8 mouse cellular contexts compared by ENCODE assay signal in the genomic region with DNA sequence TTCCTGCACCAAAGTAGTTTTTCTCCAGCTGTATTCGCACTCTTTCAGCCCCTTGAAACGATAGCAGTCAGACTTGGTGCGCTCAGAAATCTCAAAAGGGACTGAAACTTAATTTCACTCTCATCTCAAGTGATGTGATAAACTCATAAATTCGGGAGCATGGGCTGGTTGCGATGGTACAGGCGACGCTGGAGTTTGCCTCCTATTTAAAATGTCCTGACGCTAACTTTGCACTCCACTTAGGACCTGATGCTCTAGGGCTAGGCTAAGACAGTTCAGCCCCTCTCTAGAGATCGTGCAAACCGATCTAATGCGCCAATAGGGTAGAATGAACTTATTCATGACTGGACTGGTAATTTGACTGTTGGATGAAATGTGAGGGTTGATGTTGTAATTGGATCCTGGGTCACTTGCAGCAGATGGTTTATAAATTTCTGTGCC. TPM values are rescaled to one million over a fixed set of nuclear protein-coding genes. Genes with fewer than 3 reads are reported as not detected.
A peak's percentile ranks its signal among the peaks of the same experiment; 100 is the strongest.
DNase-seq lines count a peak whose midpoint lies in the region; ATAC-seq and TF ChIP-seq lines count a peak whose summit lies in the region.

No protein-coding gene starts in this region.

- no peak for ATAC-seq in intestine, embryonic 16.5 days
- no peak for ATAC-seq in inflammation-experienced regulatory T-cells, adult 6 months

- H3K9ac ChIP-seq in intestine, embryonic 16.5 days (ENCODE audit: low read depth, low read length) = peak overlapping the region; percentile 96

- peaks cover 18% of the 10 kb centered on the region for H3K4me1 ChIP-seq in heart, embryonic 10.5 days
- H3K4me1 ChIP-seq in intestine, embryonic 16.5 days (ENCODE audit: control insufficient read depth, insufficient read depth, low read length) = peaks cover 14% of the 10 kb centered on the region

- H3K9me3 ChIP-seq in heart, embryonic 10.5 days = no peaks in the 10 kb centered on the region
- no peaks in the 10 kb centered on the region for H3K9me3 ChIP-seq in intestine, embryonic 16.5 days (ENCODE audit: control insufficient read depth, low read length)

- peak overlapping the region; percentile 94 for H3K4me3 ChIP-seq in heart, embryonic 10.5 days
- peak overlapping the region; percentile 84 for H3K4me3 ChIP-seq in C2C12 (ENCODE audit: insufficient read depth, poor library complexity, severe bottlenecking)
- peak overlapping the region; percentile 83 for H3K4me3 ChIP-seq in intestine, embryonic 16.5 days (ENCODE audit: low read length)

- H3K36me3 ChIP-seq in heart, embryonic 10.5 days = 0 out of 2 replicates have a peak, but pooled peaks cover 4% of the 10 kb centered on the region
- peaks cover 8% of the 10 kb centered on the region for H3K36me3 ChIP-seq in C2C12 (ENCODE audit: control insufficient read depth, insufficient read depth)
- H3K36me3 ChIP-seq in intestine, embryonic 16.5 days (ENCODE audit: control insufficient read depth, insufficient read depth, low read length) = no peaks in the 10 kb centered on the region

- no peaks in the 10 kb centered on the region for H3K27me3 ChIP-seq in heart, embryonic 10.5 days (ENCODE audit: insufficient read depth, poor library complexity, severe bottlenecking)
- H3K27me3 ChIP-seq in C2C12 (ENCODE audit: control insufficient read depth, insufficient read depth, insufficient read length) = no peaks in the 10 kb centered on the region
- H3K27me3 ChIP-seq in intestine, embryonic 16.5 days (replicated peaks; ENCODE audit: control insufficient read depth, insufficient read depth, low read length) = no peaks in the 10 kb centered on the region

- intact Hi-C loops in heart, postnatal 14 days (cut with DNase I) = loop anchor here (5.0 kb wide), 1 partner anchor 50 kb away; a partner anchor contains a TSS

- peak overlapping the region; percentile 75 for H3K4me2 ChIP-seq in intestine, embryonic 16.5 days (ENCODE audit: low read depth, low read length)

- peaks cover 78% of the 10 kb centered on the region for H3K79me2 ChIP-seq in C2C12 (ENCODE audit: control insufficient read depth, insufficient read depth)

- no peak for DNase-seq in heart, embryonic 10.5 days (ENCODE audit: low spot score)
- no peak for DNase-seq in heart, postnatal 14 days
- peak; percentile 58 for DNase-seq in embryo, embryonic 11 days
- peak; percentile 60 for DNase-seq in naive thymus-derived CD4-positive, alpha-beta T cell, adult 2 months (ENCODE audit: low read depth)
- no peak for DNase-seq in right cerebral cortex, postnatal 4 days

- under 1% methylated on average over 11 of the region's 11 CpGs for WGBS in heart, embryonic 10.5 days
- under 1% methylated on average over 11 of the region's 11 CpGs for WGBS in intestine, embryonic 16.5 days

- peak overlapping the region; percentile 100 for H3ac ChIP-seq in C2C12 (ENCODE audit: control insufficient read depth, insufficient read length, low read depth)

- TF ChIP-seq CTCF in C2C12 (IDR thresholded peaks at IDR 0.05; ENCODE audit: control insufficient read depth, insufficient read depth, insufficient read length) = no peak

- H3K79me3 ChIP-seq in C2C12 (ENCODE audit: low read depth) = peaks cover 59% of the 10 kb centered on the region

- peak overlapping the region; percentile 99 for H3K27ac ChIP-seq in heart, embryonic 10.5 days
- peak overlapping the region; percentile 100 for H3K27ac ChIP-seq in intestine, embryonic 16.5 days (ENCODE audit: low read length)

TF ChIP-seq in C2C12, 6 proteins besides CTCF, POLR2A, EP300 and RAD21:
- TF ChIP-seq MYOD1 (IDR thresholded peaks at IDR 0.05; ENCODE audit: control insufficient read depth, insufficient read length, low read depth) (no peak), FOSL1 (IDR thresholded peaks at IDR 0.05; ENCODE audit: insufficient read depth, low read length, poor library complexity, severe bottlenecking) (no peak), MAX (IDR thresholded peaks at IDR 0.05) (no peak), USF1 (IDR thresholded peaks at IDR 0.05; ENCODE audit: low read depth) (no peak), MYOG (IDR thresholded peaks at IDR 0.05; ENCODE audit: control insufficient read depth, extremely low read depth, insufficient read length) (no peak), CEBPB (IDR thresholded peaks at IDR 0.05; ENCODE audit: low read depth) (no peak)

RNA-seq across cellular contexts. Expression of a gene that starts 0.4 kb away (rescaled TPM):
- 0.31 and 0.35 TPM in 2 replicates for polyA plus RNA-seq in heart, embryonic 10.5 days (2016; fragmentation: Nextera tagmentation; extraction: Ambion mirVana)
- not detected for total RNA-seq in heart, postnatal 14 days (2021)
- polyA plus RNA-seq in C2C12 (2012; fragmentation: generic; extraction: Trizol) = 0.18 TPM
- polyA plus RNA-seq in intestine, embryonic 16.5 days (2015; fragmentation: Nextera tagmentation; extraction: Ambion mirVana) = 0.66 and 0.92 TPM in 2 replicates
- 1 to 10 TPM in 2 of 3 experiments, under 1 TPM in 1; 0.74 to 2.5 (median 1.5) TPM for polyA plus RNA-seq in inflammation-experienced regulatory T-cells, adult 6 months (2017; shearing (Covaris generic))

RNA-seq across cellular contexts. Expression of a gene that starts 1.3 kb away (rescaled TPM):
- polyA plus RNA-seq in heart, embryonic 10.5 days (2016; fragmentation: Nextera tagmentation; extraction: Ambion mirVana) = 70.3 and 103 TPM in 2 replicates
- total RNA-seq in heart, postnatal 14 days (2021) = 10 to 100 TPM; 43.8 to 44.6 TPM
- polyA plus RNA-seq in C2C12 (2012; fragmentation: generic; extraction: Trizol) = 30.2 TPM
- 73.7 and 86.4 TPM in 2 replicates for polyA plus RNA-seq in intestine, embryonic 16.5 days (2015; fragmentation: Nextera tagmentation; extraction: Ambion mirVana)
- 10 to 100 TPM; 52.4 to 66.1 (median 56.0) TPM for polyA plus RNA-seq in inflammation-experienced regulatory T-cells, adult 6 months (2017; shearing (Covaris generic))

RNA-seq across cellular contexts. Expression of a gene that starts 32.6 kb away (rescaled TPM):
- 34.8 and 37.3 TPM in 2 replicates for polyA plus RNA-seq in heart, embryonic 10.5 days (2016; fragmentation: Nextera tagmentation; extraction: Ambion mirVana)
- 10 to 100 TPM; 46.0 to 49.0 TPM for total RNA-seq in heart, postnatal 14 days (2021)
- 28.7 TPM for polyA plus RNA-seq in C2C12 (2012; fragmentation: generic; extraction: Trizol)
- polyA plus RNA-seq in intestine, embryonic 16.5 days (2015; fragmentation: Nextera tagmentation; extraction: Ambion mirVana) = 17.1 and 17.8 TPM in 2 replicates
- polyA plus RNA-seq in inflammation-experienced regulatory T-cells, adult 6 months (2017; shearing (Covaris generic)) = 1 to 10 TPM; 6.1 to 9.3 (median 8.7) TPM

RNA-seq across cellular contexts. Expression of a gene that starts 48.5 kb away (rescaled TPM):
- 0.31 and 0.63 TPM in 2 replicates for polyA plus RNA-seq in heart, embryonic 10.5 days (2016; fragmentation: Nextera tagmentation; extraction: Ambion mirVana)
- total RNA-seq in heart, postnatal 14 days (2021) = 1 to 10 TPM in 1 of 2 experiments, under 1 TPM in 1; 0.69 to 5.7 TPM
- polyA plus RNA-seq in C2C12 (2012; fragmentation: generic; extraction: Trizol) = 0.49 TPM
- 0.64 and 0.79 TPM in 2 replicates for polyA plus RNA-seq in intestine, embryonic 16.5 days (2015; fragmentation: Nextera tagmentation; extraction: Ambion mirVana)
- 1 to 10 TPM; 4.6 to 6.8 (median 6.6) TPM for polyA plus RNA-seq in inflammation-experienced regulatory T-cells, adult 6 months (2017; shearing (Covaris generic))

Comparison
In these comparisons a context has a peak if more than half of its experiments do, and no peak if none do; other contexts are left out.
1. DNase-seq: peak in embryo, embryonic 11 days (single experiment) and naive thymus-derived CD4-positive, alpha-beta T cell, adult 2 months (single experiment); none in heart, embryonic 10.5 days (single experiment), heart, postnatal 14 days (0 of 2) and right cerebral cortex, postnatal 4 days (single experiment).
2. Peak in every context shown above with its lines, with median percentiles within 50 percentile points of each other: H3K4me3 ChIP-seq.